Mouse (Mus musculus) midbrain, embryonic 15.5 days (tissue): ENCODE results near the gene Rfx4. TPM values are rescaled to one million over a fixed set of nuclear protein-coding genes. Genes with fewer than 3 reads are reported as not detected.

ENCODE experiments used
- ATAC-seq: fragments of 200-750 bp; cut with Nextera tagmentation; replicated peaks from 2 replicates; pipeline ENCODE4 v1.8.0; 2017; ENCODE audit warnings: moderate TSS enrichment
- H3K27ac ChIP-seq: fragments of 300-500 bp; sonication (generic); 2 replicates; pipeline ENCODE4 v1.5.1; 2015; ENCODE audit warnings: mild to moderate bottlenecking, inconsistent platforms
- H3K27me3 ChIP-seq: fragments of 300-500 bp; sonication (generic); replicated peaks from 2 replicates; pipeline ENCODE4 v1.6.1; 2015; ENCODE audit warnings: inconsistent platforms
- H3K36me3 ChIP-seq: fragments of 300-500 bp; sonication (generic); replicated peaks from 2 replicates; pipeline ENCODE4 v1.6.1; 2015; ENCODE audit warnings: inconsistent platforms
- H3K4me1 ChIP-seq: fragments of 300-500 bp; sonication (generic); 2 replicates; pipeline ENCODE4 v1.6.1; 2015; ENCODE audit warnings: inconsistent platforms
- H3K4me2 ChIP-seq: fragments of 300-500 bp; sonication (generic); 2 replicates; pipeline ENCODE4 v1.6.1; 2015; ENCODE audit warnings: inconsistent platforms, mild to moderate bottlenecking, moderate library complexity
- H3K4me3 ChIP-seq: fragments of 300-500 bp; sonication (generic); 2 replicates; pipeline ENCODE4 v1.5.1; 2015; ENCODE audit warnings: mild to moderate bottlenecking, inconsistent platforms
- H3K9ac ChIP-seq: fragments of 300-500 bp; sonication (generic); 2 replicates; pipeline ENCODE4 v1.6.1; 2015; ENCODE audit warnings: mild to moderate bottlenecking, inconsistent platforms
- H3K9me3 ChIP-seq: fragments of 300-500 bp; sonication (generic); 2 replicates; pipeline ENCODE4 v1.6.1; 2016; ENCODE audit warnings: inconsistent platforms
- WGBS: fragments of 180-500 bp; shearing (Covaris S2); methylation state at CpG from one replicate; pipeline ENCODE4 v1.1.7; 2015; ENCODE audit warnings: mixed read lengths; 5-methylcytosine and 5-hydroxymethylcytosine counted together
- polyA plus RNA-seq: library from polyadenylated mRNA; unstranded; fragments of >200 nt; fragmentation: Nextera tagmentation; extraction: Ambion mirVana; gene quantifications from 2 replicates; pipeline ENCODE4 v1.2.1, GENCODE M21; 2015

The Rfx4 gene
- polyA plus RNA-seq, 1 experiment from 2014 or later = 16.1 TPM

GRCm38 (mm10) chr10:84801521-84801920 lies 45.7 kb downstream of the Rfx4 start:
- H3K9ac ChIP-seq = no peak overlapping the region
- no peak overlapping the region for H3K4me3 ChIP-seq
- no peaks in the 10 kb centered on the region for H3K9me3 ChIP-seq
- no peak overlapping the region for H3K4me2 ChIP-seq
- no peak overlapping the region for H3K27ac ChIP-seq
- H3K36me3 ChIP-seq = no peaks in the 10 kb centered on the region
- no peak for ATAC-seq
- no peaks in the 10 kb centered on the region for H3K27me3 ChIP-seq
- WGBS = 93% methylated on average over 6 of the region's 6 CpGs
- peaks cover 12% of the 10 kb centered on the region for H3K4me1 ChIP-seq

- Histone ChIP-seq H3K4me1 (peaks cover 16% of the 10 kb centered on the region), H3K27me3 (no peaks in the 10 kb centered on the region), H3K27ac (no peak overlapping the region), H3K36me3 (no peaks in the 10 kb centered on the region), H3K4me2 (no peak overlapping the region), H3K9me3 (no peaks in the 10 kb centered on the region), H3K4me3 (no peak overlapping the region), H3K9ac (no peak overlapping the region)
- ATAC-seq = peak; percentile 73
- WGBS = 48% methylated on average over 13 of the region's 13 CpGs
Observed at GRCm38 (mm10) chr10:84803216-84803844, 47.5 kb downstream of the Rfx4 start.

GRCm38 (mm10) chr10:84805576-84805975 lies 49.7 kb downstream of the Rfx4 start:
- 84% methylated on average over 3 of the region's 3 CpGs for WGBS
- Histone ChIP-seq H3K9ac (no peak overlapping the region), H3K4me2 (no peak overlapping the region), H3K9me3 (no peaks in the 10 kb centered on the region), H3K27me3 (no peaks in the 10 kb centered on the region), H3K27ac (no peak overlapping the region), H3K4me1 (peaks cover 16% of the 10 kb centered on the region), H3K4me3 (no peak overlapping the region), H3K36me3 (no peaks in the 10 kb centered on the region)
- ATAC-seq = no peak

GRCm38 (mm10) chr10:84807206-84807605 lies 51.3 kb downstream of the Rfx4 start:
- Histone ChIP-seq H3K4me2 (0 out of 2 replicates have a peak overlapping the region, but pooled peaks have one; percentile 7), H3K4me1 (peaks cover 16% of the 10 kb centered on the region), H3K27ac (no peak overlapping the region), H3K9ac (no peak overlapping the region), H3K27me3 (no peaks in the 10 kb centered on the region), H3K4me3 (no peak overlapping the region), H3K36me3 (no peaks in the 10 kb centered on the region), H3K9me3 (no peaks in the 10 kb centered on the region)
- ATAC-seq = no peak; the same call in 1 of the 2 replicates
- 44% methylated on average over 9 of the region's 9 CpGs for WGBS

GRCm38 (mm10) chr10:84810030-84810849 lies 54.4 kb downstream of the Rfx4 start:
- Histone ChIP-seq H3K9ac (no peak overlapping the region), H3K27ac (no peak overlapping the region), H3K27me3 (no peaks in the 10 kb centered on the region), H3K4me1 (peaks cover 4% of the 10 kb centered on the region), H3K9me3 (no peaks in the 10 kb centered on the region), H3K4me3 (no peak overlapping the region), H3K4me2 (no peak overlapping the region), H3K36me3 (no peaks in the 10 kb centered on the region)
- 65% methylated on average over 8 of the region's 8 CpGs for WGBS
- ATAC-seq = no peak

GRCm38 (mm10) chr10:84811171-84811912 lies 55.5 kb downstream of the Rfx4 start:
- H3K4me1 ChIP-seq = peaks cover 4% of the 10 kb centered on the region
- H3K4me2 ChIP-seq = no peak overlapping the region
- H3K27me3 ChIP-seq = no peaks in the 10 kb centered on the region
- H3K9ac ChIP-seq = no peak overlapping the region
- H3K4me3 ChIP-seq = no peak overlapping the region
- no peaks in the 10 kb centered on the region for H3K9me3 ChIP-seq
- 93% methylated on average over 11 of the region's 11 CpGs for WGBS
- ATAC-seq = no peak
- no peaks in the 10 kb centered on the region for H3K36me3 ChIP-seq
- no peak overlapping the region for H3K27ac ChIP-seq

- no peak for ATAC-seq
- Histone ChIP-seq H3K4me3 (no peak overlapping the region), H3K9me3 (no peaks in the 10 kb centered on the region), H3K4me2 (no peak overlapping the region), H3K9ac (no peak overlapping the region), H3K4me1 (peaks cover 4% of the 10 kb centered on the region), H3K27ac (no peak overlapping the region), H3K27me3 (no peaks in the 10 kb centered on the region), H3K36me3 (no peaks in the 10 kb centered on the region)
- 63% methylated on average over 2 of the region's 2 CpGs for WGBS
Observed at GRCm38 (mm10) chr10:84811913-84812295, 56.0 kb downstream of the Rfx4 start.

GRCm38 (mm10) chr10:84815676-84816436 lies 60.0 kb downstream of the Rfx4 start:
- H3K36me3 ChIP-seq = no peaks in the 10 kb centered on the region
- H3K4me2 ChIP-seq = no peak overlapping the region
- no peak overlapping the region for H3K9ac ChIP-seq
- H3K4me1 ChIP-seq = no peaks in the 10 kb centered on the region; the same call in 1 of the 2 replicates
- no peaks in the 10 kb centered on the region for H3K27me3 ChIP-seq
- H3K4me3 ChIP-seq = no peak overlapping the region
- H3K9me3 ChIP-seq = no peaks in the 10 kb centered on the region
- no peak overlapping the region for H3K27ac ChIP-seq
- 79% methylated on average over 4 of the region's 4 CpGs for WGBS
- no peak for ATAC-seq

GRCm38 (mm10) chr10:84817086-84817869 lies 61.4 kb downstream of the Rfx4 start:
- H3K27ac ChIP-seq = no peak overlapping the region
- no peak overlapping the region for H3K9ac ChIP-seq
- 87% methylated on average over 7 of the region's 7 CpGs for WGBS

GRCm38 (mm10) chr10:84819669-84820068 lies 63.8 kb downstream of the Rfx4 start:
- Histone ChIP-seq H3K27me3 (no peaks in the 10 kb centered on the region), H3K27ac (no peak overlapping the region), H3K36me3 (no peaks in the 10 kb centered on the region), H3K9me3 (no peaks in the 10 kb centered on the region), H3K4me2 (no peak overlapping the region), H3K9ac (no peak overlapping the region), H3K4me1 (peaks cover 11% of the 10 kb centered on the region), H3K4me3 (no peak overlapping the region)
- 78% methylated on average over 6 of the region's 6 CpGs for WGBS
- no peak for ATAC-seq

More at GRCm38 (mm10) chr10:84817086-84817869, 61.4 kb downstream of the Rfx4 start:
- H3K9me3 ChIP-seq = no peaks in the 10 kb centered on the region
- no peak for ATAC-seq
- H3K4me2 ChIP-seq = no peak overlapping the region
- no peaks in the 10 kb centered on the region for H3K27me3 ChIP-seq
- H3K36me3 ChIP-seq = no peaks in the 10 kb centered on the region
- H3K4me1 ChIP-seq = peaks cover under 1% of the 10 kb centered on the region; the same call in 1 of the 2 replicates
- no peak overlapping the region for H3K4me3 ChIP-seq

GRCm38 (mm10) chr10:84820230-84820629 lies 64.4 kb downstream of the Rfx4 start:
- Histone ChIP-seq H3K4me3 (no peak overlapping the region), H3K27ac (no peak overlapping the region), H3K4me2 (no peak overlapping the region), H3K9ac (no peak overlapping the region), H3K9me3 (no peaks in the 10 kb centered on the region), H3K4me1 (peaks cover 11% of the 10 kb centered on the region), H3K36me3 (no peaks in the 10 kb centered on the region), H3K27me3 (no peaks in the 10 kb centered on the region)
- 65% methylated on average over 3 of the region's 3 CpGs for WGBS
- no peak for ATAC-seq
